Mouse (Mus musculus) common myeloid progenitor, adult 5-6 weeks (primary cell): Measurements from ENCODE around the gene Ubiad1. TPM values are rescaled to one million over a fixed set of nuclear protein-coding genes. Genes with fewer than 3 reads are reported as not detected.

ENCODE experiments used
- ATAC-seq: replicated peaks from 2 replicates; pipeline ENCODE4 v1.8.0; 2016; ENCODE audit warnings: low read depth, mild to moderate bottlenecking, moderate TSS enrichment, inconsistent platforms; ENCODE audit not compliant: poor library complexity, severe bottlenecking
- total RNA-seq: library from RNA; stranded (forward); fragments of 200-1000, 187-1606 nt; gene quantifications from 2 replicates; pipeline ENCODE4 v1.2.3, GENCODE M21; 2017

The Ubiad1 gene
- total RNA-seq, 1 experiment from 2014 or later = 11.3 TPM

DNA sequence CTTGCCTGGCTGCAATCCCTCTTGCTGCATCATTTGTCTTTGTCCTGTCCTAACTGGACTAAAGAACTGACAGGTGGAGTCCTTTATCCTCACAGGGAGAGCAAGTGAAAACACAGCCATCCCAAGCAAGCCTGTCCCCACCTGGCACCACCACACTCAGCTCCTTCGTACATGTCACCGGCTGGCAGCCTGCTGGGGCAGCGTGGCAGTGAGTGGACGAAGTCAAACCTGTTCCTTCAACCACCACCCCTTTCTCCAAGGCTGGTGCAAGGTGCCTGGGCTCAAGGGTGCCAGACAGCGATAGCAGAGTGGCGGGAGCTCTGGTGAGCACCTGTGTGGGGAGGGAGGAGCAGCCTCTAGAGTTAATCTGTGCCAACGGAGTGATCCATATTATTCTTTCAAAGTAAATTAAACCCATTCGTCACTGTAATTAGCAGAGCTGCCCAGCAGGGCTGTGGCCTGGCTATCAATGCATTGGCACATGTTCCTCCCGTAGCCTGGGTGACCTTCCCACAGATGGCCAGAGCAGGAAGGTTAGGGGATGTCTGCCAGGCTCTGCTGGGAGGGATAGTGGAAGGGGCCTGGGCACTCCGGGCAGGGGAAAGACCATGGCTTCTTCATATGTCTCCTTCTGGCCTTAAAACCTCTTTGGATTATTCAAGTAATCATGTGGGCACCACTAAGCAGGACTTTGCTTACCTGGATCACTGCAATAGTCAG lies 36.2 kb downstream of the Ubiad1 start:
- no peak for ATAC-seq

DNA sequence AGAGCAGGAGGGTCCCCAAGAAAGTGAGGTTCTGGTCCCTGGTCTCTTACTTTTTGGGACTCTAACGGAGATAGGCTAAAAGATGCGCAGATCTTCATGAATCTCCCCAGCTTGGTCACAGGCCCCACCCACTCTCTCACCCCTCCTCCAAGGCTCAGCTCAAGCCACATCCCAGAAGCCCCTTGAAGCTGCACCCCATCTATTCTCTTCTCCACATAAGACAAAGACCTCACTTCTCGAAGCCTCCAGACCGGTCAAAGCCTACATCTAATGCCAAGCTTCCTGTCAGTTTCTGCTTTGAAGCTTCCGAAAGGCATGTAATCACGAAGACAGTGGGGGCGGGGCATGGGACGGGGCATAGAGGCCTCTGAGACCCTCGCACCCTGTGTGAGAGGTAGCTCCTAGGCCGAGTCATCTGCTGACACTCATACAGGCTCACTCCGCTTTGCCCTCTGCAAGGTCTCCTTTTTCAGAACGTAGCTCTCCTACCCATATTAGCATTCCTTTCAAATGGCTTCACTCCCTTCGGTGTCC lies 39.2 kb downstream of the Ubiad1 start:
- ATAC-seq = no peak

DNA sequence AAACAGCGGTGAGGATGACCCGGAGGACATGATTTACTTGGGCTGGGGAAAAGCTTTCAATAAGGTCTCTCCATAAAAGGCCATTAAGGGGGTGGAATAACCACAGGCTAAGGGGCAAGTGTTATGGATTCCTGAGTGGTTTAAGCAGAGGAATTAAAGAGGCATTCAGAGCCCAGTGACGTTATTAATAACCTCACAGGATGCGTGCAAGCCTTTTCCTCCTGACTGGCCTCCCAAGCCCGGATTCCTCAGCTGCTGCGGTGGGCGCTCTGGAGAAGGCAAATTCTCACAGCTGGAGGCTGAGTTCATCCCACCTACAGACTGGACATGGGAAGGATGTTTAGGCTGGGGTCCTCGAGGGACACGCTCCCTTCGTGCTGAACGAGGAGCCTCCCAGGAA lies 39.8 kb downstream of the Ubiad1 start:
- no peak for ATAC-seq

GRCm38 (mm10) chr4:148403402-148403801 lies 41.2 kb downstream of the Ubiad1 start:
- ATAC-seq = no peak

DNA sequence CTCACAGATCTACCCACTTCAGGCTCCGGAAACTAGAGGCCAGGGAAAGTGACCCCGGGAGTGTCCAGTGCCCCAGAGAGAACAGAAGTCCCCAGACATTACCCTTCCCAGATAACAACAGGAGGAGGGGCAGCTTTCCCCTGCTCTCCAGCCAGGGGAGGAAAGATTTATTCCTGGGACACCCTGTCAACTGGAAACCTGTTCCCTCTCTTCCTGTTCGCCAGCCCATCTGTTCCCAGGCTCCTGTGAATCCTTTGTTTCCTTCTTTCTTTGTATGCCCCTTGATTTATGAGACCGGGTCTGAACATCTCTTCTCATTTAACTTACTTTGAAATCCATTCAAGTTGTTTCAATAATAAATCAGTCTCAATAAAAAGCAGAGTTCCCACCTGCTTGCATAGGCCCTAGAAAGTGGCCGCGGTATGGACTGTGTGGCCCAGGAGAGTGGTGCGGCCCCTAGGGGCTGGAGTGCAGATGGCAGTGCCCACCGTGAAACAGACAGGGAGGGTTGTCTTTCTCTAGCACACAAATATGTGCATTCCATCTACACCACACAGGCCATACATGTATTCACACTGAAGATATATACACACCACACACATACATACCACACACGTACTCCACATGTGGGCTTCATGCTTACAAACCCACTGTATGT lies 45.0 kb downstream of the Ubiad1 start:
- no peak for ATAC-seq

DNA sequence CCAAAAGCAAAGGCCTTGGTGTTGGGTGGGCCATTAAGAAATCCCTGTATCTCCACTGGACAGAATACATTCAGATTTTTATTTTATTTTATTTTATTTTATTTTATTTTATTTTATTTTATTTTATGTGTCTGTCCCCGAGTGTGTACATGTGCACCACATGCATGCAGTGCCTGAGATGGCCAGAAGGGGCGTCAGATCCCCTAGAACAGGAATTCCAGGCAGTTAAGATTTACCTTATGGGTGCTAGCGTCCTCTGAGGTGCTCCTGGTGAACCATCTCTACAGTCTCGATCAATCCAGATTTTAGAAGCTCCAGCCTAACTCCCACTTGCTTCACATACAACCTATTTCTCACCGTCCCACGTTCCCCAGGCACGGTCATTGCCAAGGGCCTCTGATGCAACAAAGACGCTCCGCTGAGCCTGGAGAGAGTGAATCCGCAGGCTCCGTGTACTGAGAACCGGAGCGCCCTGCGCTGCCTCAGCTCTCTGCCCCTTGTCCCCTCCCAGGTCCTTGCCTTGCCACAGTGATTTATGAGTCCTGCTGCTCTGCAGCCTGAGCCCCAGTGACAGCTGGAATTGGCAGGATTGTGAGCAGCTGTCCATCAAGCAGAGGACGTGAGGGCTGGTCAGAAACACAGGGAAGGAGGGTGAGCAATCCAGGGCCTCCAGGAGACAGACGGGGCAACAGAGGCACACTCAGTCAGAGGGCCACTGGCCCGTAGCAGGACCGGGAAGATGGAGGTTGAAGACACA lies 46.9 kb downstream of the Ubiad1 start:
- no peak for ATAC-seq

- no peak for ATAC-seq
Observed at GRCm38 (mm10) chr4:148397113-148397512, 47.5 kb downstream of the Ubiad1 start.

GRCm38 (mm10) chr4:148395875-148396274 lies 48.7 kb downstream of the Ubiad1 start:
- no peak for ATAC-seq

GRCm38 (mm10) chr4:148395198-148395597 lies 49.4 kb downstream of the Ubiad1 start:
- no peak for ATAC-seq

- no peak for ATAC-seq
Observed at GRCm38 (mm10) chr4:148391714-148392310, 52.8 kb downstream of the Ubiad1 start.

- no peak for ATAC-seq
Observed at GRCm38 (mm10) chr4:148389635-148390034, 54.9 kb downstream of the Ubiad1 start.

DNA sequence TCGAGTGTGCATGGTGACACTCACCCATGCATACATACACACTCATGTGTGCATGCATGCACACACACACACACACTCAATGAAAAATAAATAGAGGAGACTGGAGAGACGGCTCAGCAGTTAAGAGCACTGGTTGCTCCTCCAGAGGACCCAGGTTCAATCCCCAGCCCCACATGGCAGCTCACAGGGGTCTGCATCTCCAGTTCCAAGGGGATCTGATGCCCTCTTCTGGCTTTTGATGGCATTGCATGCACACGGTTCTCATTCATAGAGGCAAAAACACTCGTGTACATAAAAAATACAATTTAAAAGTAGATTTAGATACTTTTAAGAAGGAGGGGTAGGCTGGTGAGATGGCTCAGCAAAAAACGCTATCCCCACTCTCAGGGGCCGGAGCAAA lies 55.5 kb downstream of the Ubiad1 start:
- ATAC-seq = no peak

DNA sequence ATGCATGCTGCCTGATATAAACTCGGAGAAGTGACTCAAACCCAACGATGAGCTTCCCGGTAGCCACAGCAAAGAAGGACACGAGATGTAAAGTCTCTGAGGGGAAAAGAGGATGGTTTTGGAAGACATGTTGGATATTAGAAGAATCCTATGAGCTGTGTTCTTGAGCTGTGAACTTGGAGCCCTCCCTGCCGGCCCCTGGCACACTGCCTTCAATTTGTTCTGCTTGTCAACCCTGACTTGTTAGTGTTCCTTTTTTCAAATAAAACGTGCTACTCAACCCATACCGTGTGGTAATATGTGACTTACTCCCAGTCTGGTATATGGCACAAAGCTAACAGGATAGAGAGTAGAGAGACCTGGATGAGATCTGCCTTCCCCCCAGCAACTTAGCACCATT lies 59.3 kb downstream of the Ubiad1 start:
- no peak for ATAC-seq

Other genes starting within 250 kb of the Ubiad1 start
- not detected in 2 replicates for gene Disp3, start 156.8 kb downstream of the Ubiad1 start, total RNA-seq
- 19.0 and 19.4 TPM in 2 replicates for gene Mtor, start 3.8 kb upstream of the Ubiad1 start, total RNA-seq
- gene Angptl7, start 55.7 kb upstream of the Ubiad1 start, total RNA-seq = not detected in 2 replicates
- 60.0 and 74.0 TPM in 2 replicates for gene Exosc10, start 113.7 kb upstream of the Ubiad1 start, total RNA-seq
- gene Srm, start 146.7 kb upstream of the Ubiad1 start, total RNA-seq = 30.3 and 47.1 TPM in 2 replicates
- gene Masp2, start 157.8 kb upstream of the Ubiad1 start, total RNA-seq = 0.15 and 0.55 TPM in 2 replicates
- 567 and 596 TPM in 2 replicates for gene Tardbp, start 182.2 kb upstream of the Ubiad1 start, total RNA-seq
- gene Gm572, start 198.5 kb upstream of the Ubiad1 start, total RNA-seq = not detected in 2 replicates